Mouse (Mus musculus) kidney, postnatal 14 days (tissue): Measurements from ENCODE around the gene Letm1.

Source experiments
- DNase-seq: peaks from one replicate; pipeline ENCODE4 v3.0.0; 2022; ENCODE audit warnings: mixed read lengths

Letm1 gene

GRCm38 (mm10) chr5:33782345-33782998 lies at the start of gene Letm1:
Letm1 (minus strand) TSS chr5:33782817.
- DNase-seq: peak; percentile 96

- no peak for DNase-seq
These were observed 48.2 kb upstream of the Letm1 start for GRCm38 (mm10) chr5:33830832-33831231.

GRCm38 (mm10) chr5:33829958-33830357 lies 47.3 kb upstream of the Letm1 start:
- DNase-seq: no peak

- no peak for DNase-seq
These were observed 45.5 kb upstream of the Letm1 start for GRCm38 (mm10) chr5:33828107-33828506.

GRCm38 (mm10) chr5:33826001-33826400 lies 43.4 kb upstream of the Letm1 start:
- no peak for DNase-seq

GRCm38 (mm10) chr5:33822456-33822855 lies 39.8 kb upstream of the Letm1 start:
- DNase-seq: no peak

- no peak for DNase-seq
These were observed 39.3 kb upstream of the Letm1 start for GRCm38 (mm10) chr5:33821901-33822427.

- DNase-seq: peak; percentile 80
These were observed 38.4 kb upstream of the Letm1 start for GRCm38 (mm10) chr5:33820733-33821621.

- DNase-seq: peak; percentile 94
These were observed 37.5 kb upstream of the Letm1 start, which contains the start of gene Nsd2 for GRCm38 (mm10) chr5:33819876-33820732. Nsd2 (plus strand) TSS chr5:33820725.

- DNase-seq: no peak
These were observed 36.7 kb upstream of the Letm1 start for GRCm38 (mm10) chr5:33819141-33819875.

GRCm38 (mm10) chr5:33818104-33818503 lies 35.5 kb upstream of the Letm1 start:
- no peak for DNase-seq

GRCm38 (mm10) chr5:33816008-33816725 lies 33.5 kb upstream of the Letm1 start:
- no peak for DNase-seq

- no peak for DNase-seq
These were observed 28.9 kb upstream of the Letm1 start for GRCm38 (mm10) chr5:33811519-33811918.

GRCm38 (mm10) chr5:33803337-33803736 lies 20.7 kb upstream of the Letm1 start:
- DNase-seq: no peak

GRCm38 (mm10) chr5:33791912-33792643 lies 9.5 kb upstream of the Letm1 start:
- no peak for DNase-seq

- DNase-seq: no peak
These were observed 378 bp upstream of the Letm1 start for GRCm38 (mm10) chr5:33782999-33783390.

GRCm38 (mm10) chr5:33781964-33782344 lies 663 bp downstream of the Letm1 start:
- no peak for DNase-seq

- no peak for DNase-seq
These were observed 5.4 kb downstream of the Letm1 start for GRCm38 (mm10) chr5:33777195-33777594.

GRCm38 (mm10) chr5:33743481-33743880 lies 39.1 kb downstream of the Letm1 start:
- no peak for DNase-seq

- DNase-seq: no peak
These were observed 42.1 kb downstream of the Letm1 start for GRCm38 (mm10) chr5:33740548-33740947.

GRCm38 (mm10) chr5:33738341-33738740 lies 44.3 kb downstream of the Letm1 start:
- DNase-seq: no peak
